Mouse (Mus musculus): ENCODE measurements at regions not wholly inside any gene's neighbourhood (a gene's known extent, or its start where the extent isn't known, plus 50 kb on each side); places are given as distances from the start of the nearest gene placed in this dataset.

DNA sequence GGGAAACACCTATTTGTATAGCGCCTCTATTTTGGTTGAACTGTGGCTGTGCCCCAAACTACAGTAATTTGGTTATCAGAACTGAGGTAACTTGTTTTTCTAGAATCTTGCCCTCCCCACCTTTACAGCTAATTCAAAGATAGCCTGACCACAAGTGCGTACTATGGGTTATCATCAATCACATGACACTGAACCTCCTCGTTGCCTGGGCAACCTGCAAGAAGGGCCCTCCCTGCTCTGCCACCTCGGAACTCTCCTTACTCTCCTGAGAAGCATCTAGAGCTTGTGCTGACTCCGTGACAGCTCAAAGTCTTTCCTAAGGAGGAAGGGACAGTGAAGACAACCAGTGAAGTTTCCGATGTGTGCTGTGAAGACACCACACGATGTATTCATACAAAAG is 72.2 kb upstream of the Mark1 start:
- Histone ChIP-seq H3K36me3 (ENCODE audit: control insufficient read depth, insufficient read depth, low read length) (no peaks in the 10 kb centered on the region), H3K27ac (ENCODE audit: low read depth, low read length) (no peak overlapping the region)
- WGBS, result 53% methylated on average over 7 of the region's 7 CpGs

DNA sequence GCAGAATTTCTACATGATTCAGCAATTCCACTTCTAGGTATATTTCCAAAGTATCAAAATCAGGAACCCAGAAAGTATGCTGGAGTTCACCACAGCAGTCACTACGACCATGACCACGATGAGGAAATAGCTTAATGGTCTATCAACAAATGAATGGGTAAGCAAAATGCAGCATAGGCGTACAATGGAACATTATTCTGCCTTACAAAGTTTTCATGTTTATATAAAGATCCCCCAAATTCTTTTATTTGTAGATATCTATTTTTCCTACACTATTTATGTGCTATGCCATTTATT is 71.4 kb upstream of the Mark1 start:
- Histone ChIP-seq H3K27me3 (ENCODE audit: control insufficient read depth, insufficient read depth, low read length) (no peaks in the 10 kb centered on the region), H3K9me3 (ENCODE audit: control insufficient read depth, low read length) (no peaks in the 10 kb centered on the region), H3K27ac (ENCODE audit: low read depth, low read length) (no peak overlapping the region), H3K4me2 (ENCODE audit: low read depth, low read length) (no peak overlapping the region), H3K36me3 (ENCODE audit: control insufficient read depth, insufficient read depth, low read length) (no peaks in the 10 kb centered on the region), H3K4me3 (ENCODE audit: low read depth, low read length) (no peak overlapping the region), H3K9ac (replicated peaks; ENCODE audit: low read depth, low read length) (no peak overlapping the region), H3K4me1 (ENCODE audit: control insufficient read depth, insufficient read depth, low read length) (no peaks in the 10 kb centered on the region)
- ATAC-seq (ENCODE audit: low read depth), result no peak
- 72% methylated on average over 3 of the region's 3 CpGs for WGBS

More for the DNA sequence above, 72.2 kb upstream of the Mark1 start:
- Histone ChIP-seq H3K4me1 (ENCODE audit: control insufficient read depth, insufficient read depth, low read length) (no peaks in the 10 kb centered on the region), H3K9me3 (ENCODE audit: control insufficient read depth, low read length) (no peaks in the 10 kb centered on the region), H3K27me3 (ENCODE audit: control insufficient read depth, insufficient read depth, low read length) (no peaks in the 10 kb centered on the region), H3K9ac (replicated peaks; ENCODE audit: low read depth, low read length) (no peak overlapping the region), H3K4me3 (ENCODE audit: low read depth, low read length) (no peak overlapping the region), H3K4me2 (ENCODE audit: low read depth, low read length) (no peak overlapping the region)
- ATAC-seq (ENCODE audit: low read depth), result no peak

DNA sequence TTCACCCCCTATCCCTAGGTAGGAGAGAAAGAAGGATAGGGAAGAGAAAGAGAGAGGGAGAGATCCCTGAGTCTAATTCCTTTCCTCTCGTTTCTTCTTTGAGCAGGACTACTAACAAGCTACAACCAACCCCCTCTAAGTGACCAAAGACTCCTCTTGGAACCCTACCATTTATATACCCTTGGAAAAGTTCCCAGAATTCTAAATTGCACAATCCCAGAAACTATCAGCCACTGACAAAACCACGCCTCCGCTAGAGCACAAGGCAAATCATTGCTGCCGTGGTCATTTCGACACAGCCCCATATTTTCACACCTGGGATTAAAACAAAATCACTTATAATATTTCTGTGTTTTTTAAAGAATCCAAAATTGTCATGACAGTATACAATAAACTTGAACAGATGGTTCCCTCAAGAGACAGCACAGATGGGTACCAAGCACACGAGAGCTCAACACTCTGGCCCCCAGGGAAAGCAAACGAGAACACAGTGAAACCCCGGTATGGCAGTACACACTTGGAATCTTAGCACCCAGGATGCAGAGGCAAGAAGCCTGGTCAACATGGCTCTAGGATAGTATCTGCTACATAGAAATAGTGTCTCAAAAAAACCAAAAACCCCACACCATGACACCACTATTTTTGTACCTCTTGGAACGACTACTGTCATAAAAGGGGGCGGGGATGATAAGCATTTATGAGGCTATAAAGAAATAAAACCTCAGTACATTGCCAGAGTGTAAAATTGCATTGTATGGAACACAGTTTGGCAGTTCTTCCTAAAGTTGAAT is 70.9 kb upstream of the Mark1 start:
- 46% methylated on average over 10 of the region's 10 CpGs for WGBS
- Histone ChIP-seq H3K9ac (replicated peaks; ENCODE audit: low read depth, low read length) (no peak overlapping the region), H3K4me2 (ENCODE audit: low read depth, low read length) (no peak overlapping the region), H3K27me3 (ENCODE audit: control insufficient read depth, insufficient read depth, low read length) (no peaks in the 10 kb centered on the region), H3K27ac (ENCODE audit: low read depth, low read length) (no peak overlapping the region), H3K9me3 (ENCODE audit: control insufficient read depth, low read length) (no peaks in the 10 kb centered on the region), H3K36me3 (ENCODE audit: control insufficient read depth, insufficient read depth, low read length) (no peaks in the 10 kb centered on the region), H3K4me1 (ENCODE audit: control insufficient read depth, insufficient read depth, low read length) (no peaks in the 10 kb centered on the region), H3K4me3 (ENCODE audit: low read depth, low read length) (no peak overlapping the region)
- ATAC-seq (ENCODE audit: low read depth), result no peak

DNA sequence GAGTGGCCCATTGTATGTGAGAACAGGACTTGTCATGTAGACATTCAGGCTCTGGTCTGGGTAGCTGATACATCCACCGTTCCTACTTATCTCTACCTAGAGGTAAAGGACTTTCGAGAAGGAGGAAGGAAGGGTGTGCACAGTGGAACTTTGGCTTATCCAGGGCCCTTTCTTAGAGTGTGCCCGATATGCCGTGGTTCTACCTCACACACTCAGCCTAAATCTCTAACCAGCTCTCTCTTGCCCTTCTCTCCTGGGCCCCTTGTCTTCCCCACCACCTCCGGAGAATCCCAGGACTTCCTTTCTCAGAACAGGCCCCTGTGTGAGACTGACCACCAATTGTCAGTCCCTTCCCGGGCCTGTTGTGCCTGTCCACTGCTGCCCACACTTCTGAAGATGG is 68.8 kb upstream of the Mark1 start:
- no peaks in the 10 kb centered on the region for H3K27me3 ChIP-seq (ENCODE audit: control insufficient read depth, insufficient read depth, low read length)

DNA sequence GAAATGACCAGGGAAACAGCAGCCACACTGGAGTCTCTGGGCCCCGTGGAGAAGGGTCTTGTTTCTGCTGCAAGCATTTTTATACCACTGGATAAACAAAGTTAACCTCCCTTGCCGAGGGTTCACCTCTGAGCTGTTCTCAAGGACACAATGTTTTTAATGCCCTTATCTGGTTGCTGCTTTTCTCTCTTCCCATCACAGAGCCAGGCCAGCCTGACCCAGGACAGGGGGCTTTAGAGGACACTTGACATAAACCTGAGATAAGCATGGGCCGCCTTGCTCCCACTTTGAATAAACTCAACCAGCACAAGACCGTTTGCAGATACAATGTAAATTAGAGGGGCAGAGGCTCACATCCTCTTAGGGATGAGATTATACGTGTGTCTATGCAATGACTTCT is 68.3 kb upstream of the Mark1 start:
- Histone ChIP-seq H3K27ac (ENCODE audit: low read depth, low read length) (no peak overlapping the region), H3K9ac (replicated peaks; ENCODE audit: low read depth, low read length) (no peak overlapping the region), H3K4me3 (ENCODE audit: low read depth, low read length) (no peak overlapping the region), H3K9me3 (ENCODE audit: control insufficient read depth, low read length) (no peaks in the 10 kb centered on the region), H3K36me3 (ENCODE audit: control insufficient read depth, insufficient read depth, low read length) (no peaks in the 10 kb centered on the region), H3K27me3 (ENCODE audit: control insufficient read depth, insufficient read depth, low read length) (no peaks in the 10 kb centered on the region), H3K4me1 (ENCODE audit: control insufficient read depth, insufficient read depth, low read length) (no peaks in the 10 kb centered on the region), H3K4me2 (ENCODE audit: low read depth, low read length) (no peak overlapping the region)
- 74% methylated on average over 5 of the region's 5 CpGs for WGBS
- ATAC-seq (ENCODE audit: low read depth), result no peak

More for the DNA sequence above, 68.8 kb upstream of the Mark1 start:
- H3K4me1 ChIP-seq (ENCODE audit: control insufficient read depth, insufficient read depth, low read length), result no peaks in the 10 kb centered on the region
- no peak overlapping the region for H3K9ac ChIP-seq (replicated peaks; ENCODE audit: low read depth, low read length)
- H3K4me2 ChIP-seq (ENCODE audit: low read depth, low read length), result no peak overlapping the region
- 84% methylated on average over 6 of the region's 6 CpGs for WGBS
- ATAC-seq (ENCODE audit: low read depth), result no peak
- no peaks in the 10 kb centered on the region for H3K9me3 ChIP-seq (ENCODE audit: control insufficient read depth, low read length)
- H3K4me3 ChIP-seq (ENCODE audit: low read depth, low read length), result no peak overlapping the region
- H3K27ac ChIP-seq (ENCODE audit: low read depth, low read length), result no peak overlapping the region
- H3K36me3 ChIP-seq (ENCODE audit: control insufficient read depth, insufficient read depth, low read length), result no peaks in the 10 kb centered on the region

DNA sequence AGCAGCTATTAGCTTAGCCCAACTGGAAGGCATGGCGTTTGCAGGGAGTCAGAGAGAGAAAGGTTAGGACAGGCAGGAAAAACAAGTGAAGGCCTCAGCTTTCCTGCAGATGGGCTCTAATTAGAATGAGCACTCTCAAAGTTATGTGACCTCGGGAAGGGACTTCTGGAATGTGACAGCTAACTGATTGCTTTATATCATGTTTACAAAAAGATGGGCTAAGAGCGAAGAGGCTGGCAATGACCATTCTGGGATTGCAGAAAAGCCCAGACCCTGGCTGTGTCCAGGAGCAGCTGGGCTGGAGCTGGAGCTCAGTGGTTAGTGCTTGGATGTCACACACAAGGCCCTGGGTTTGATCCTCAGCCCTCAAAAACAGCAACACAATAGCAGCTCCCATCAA is 65.7 kb upstream of the Mark1 start:
- H3K27ac ChIP-seq (ENCODE audit: low read depth, low read length), result no peak overlapping the region
- WGBS, result 58% methylated on average over 3 of the region's 3 CpGs
- no peak for ATAC-seq (ENCODE audit: low read depth)
- no peaks in the 10 kb centered on the region for H3K4me1 ChIP-seq (ENCODE audit: control insufficient read depth, insufficient read depth, low read length)
- H3K36me3 ChIP-seq (ENCODE audit: control insufficient read depth, insufficient read depth, low read length), result no peaks in the 10 kb centered on the region
- H3K9ac ChIP-seq (replicated peaks; ENCODE audit: low read depth, low read length), result no peak overlapping the region
- H3K27me3 ChIP-seq (ENCODE audit: control insufficient read depth, insufficient read depth, low read length), result no peaks in the 10 kb centered on the region
- no peak overlapping the region for H3K4me2 ChIP-seq (ENCODE audit: low read depth, low read length)
- H3K4me3 ChIP-seq (ENCODE audit: low read depth, low read length), result no peak overlapping the region
- no peaks in the 10 kb centered on the region for H3K9me3 ChIP-seq (ENCODE audit: control insufficient read depth, low read length)

DNA sequence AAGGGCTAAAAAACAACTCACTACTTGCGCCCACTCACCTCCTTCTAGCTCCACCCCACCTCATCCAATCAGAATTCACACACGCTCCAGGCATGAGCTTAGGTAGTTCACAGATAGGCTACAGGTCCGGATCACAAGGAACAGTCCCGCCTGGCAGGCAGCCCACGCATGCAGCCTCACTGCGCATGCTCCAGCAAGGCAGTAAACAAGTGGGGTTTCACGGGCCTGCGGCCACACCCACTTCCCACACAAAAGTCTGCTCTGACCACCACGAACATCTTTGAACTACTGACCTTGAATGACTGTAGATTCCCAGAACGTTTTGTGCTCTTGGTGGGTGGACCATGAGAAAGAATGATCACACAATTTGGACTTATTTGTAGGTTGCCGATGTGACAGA is 62.7 kb upstream of the Mark1 start:
- no peak overlapping the region for H3K4me2 ChIP-seq (ENCODE audit: low read depth, low read length)
- ATAC-seq (ENCODE audit: low read depth), result no peak
- H3K36me3 ChIP-seq (ENCODE audit: control insufficient read depth, insufficient read depth, low read length), result no peaks in the 10 kb centered on the region
- H3K27ac ChIP-seq (ENCODE audit: low read depth, low read length), result no peak overlapping the region
- H3K9ac ChIP-seq (replicated peaks; ENCODE audit: low read depth, low read length), result no peak overlapping the region
- no peaks in the 10 kb centered on the region for H3K9me3 ChIP-seq (ENCODE audit: control insufficient read depth, low read length)
- no peaks in the 10 kb centered on the region for H3K4me1 ChIP-seq (ENCODE audit: control insufficient read depth, insufficient read depth, low read length)
- 78% methylated on average over 11 of the region's 11 CpGs for WGBS
- no peaks in the 10 kb centered on the region for H3K27me3 ChIP-seq (ENCODE audit: control insufficient read depth, insufficient read depth, low read length)
- H3K4me3 ChIP-seq (ENCODE audit: low read depth, low read length), result no peak overlapping the region

DNA sequence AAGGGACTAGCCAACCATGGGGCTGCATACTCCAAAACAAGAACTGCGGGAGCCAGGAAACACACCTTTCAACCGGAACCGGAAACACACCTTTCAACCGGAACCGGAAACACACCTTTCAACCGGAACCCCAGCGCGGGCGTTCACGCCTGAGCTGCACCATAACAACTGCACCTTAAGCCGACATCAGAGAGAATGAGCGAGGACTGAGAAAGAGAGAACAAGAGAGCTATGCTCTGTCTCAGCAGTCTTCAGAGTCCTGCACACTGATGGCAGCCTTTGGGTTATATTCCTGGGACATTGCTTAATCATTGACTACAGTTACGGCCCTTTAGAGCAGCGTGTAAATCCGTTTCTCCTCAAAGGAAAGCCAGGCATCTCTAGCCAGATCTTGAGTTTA is 58.1 kb upstream of the Mark1 start:
- no peak for ATAC-seq (ENCODE audit: low read depth)

DNA sequence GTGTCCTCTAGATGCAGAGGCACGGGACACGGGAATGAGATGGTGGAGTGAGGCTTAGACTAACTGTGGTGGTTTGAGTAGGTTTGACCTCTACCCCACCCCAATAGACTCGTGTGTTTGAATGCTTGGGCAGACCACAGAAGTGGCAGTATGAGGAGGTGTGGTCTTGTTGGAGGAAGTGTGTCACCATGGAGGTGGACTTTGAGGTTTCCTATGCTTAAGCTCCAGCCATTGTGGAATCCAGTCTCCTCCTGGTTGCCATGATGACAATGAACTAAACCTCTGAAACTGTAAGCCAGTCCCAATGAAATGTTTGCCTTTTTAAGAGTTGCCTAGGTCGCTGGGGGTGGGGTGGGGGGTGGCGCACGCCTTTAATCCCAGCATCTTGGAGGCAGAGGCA is 53.3 kb upstream of the Mark1 start:
- H3K9me3 ChIP-seq (ENCODE audit: control insufficient read depth, low read length), result no peaks in the 10 kb centered on the region
- H3K4me2 ChIP-seq (ENCODE audit: low read depth, low read length), result no peak overlapping the region
- no peak for ATAC-seq (ENCODE audit: low read depth)
- no peak overlapping the region for H3K27ac ChIP-seq (ENCODE audit: low read depth, low read length)
- no peaks in the 10 kb centered on the region for H3K36me3 ChIP-seq (ENCODE audit: control insufficient read depth, insufficient read depth, low read length)
- H3K27me3 ChIP-seq (ENCODE audit: control insufficient read depth, insufficient read depth, low read length), result no peaks in the 10 kb centered on the region
- no peak overlapping the region for H3K4me3 ChIP-seq (ENCODE audit: low read depth, low read length)
- WGBS, result 86% methylated on average over 6 of the region's 6 CpGs
- H3K9ac ChIP-seq (replicated peaks; ENCODE audit: low read depth, low read length), result no peak overlapping the region
- no peaks in the 10 kb centered on the region for H3K4me1 ChIP-seq (ENCODE audit: control insufficient read depth, insufficient read depth, low read length)

More for the DNA sequence above, 58.1 kb upstream of the Mark1 start:
- H3K9me3 ChIP-seq (ENCODE audit: control insufficient read depth, low read length), result no peaks in the 10 kb centered on the region
- no peak overlapping the region for H3K4me3 ChIP-seq (ENCODE audit: low read depth, low read length)
- H3K36me3 ChIP-seq (ENCODE audit: control insufficient read depth, insufficient read depth, low read length), result no peaks in the 10 kb centered on the region
- H3K4me2 ChIP-seq (ENCODE audit: low read depth, low read length), result no peak overlapping the region
- no peaks in the 10 kb centered on the region for H3K27me3 ChIP-seq (ENCODE audit: control insufficient read depth, insufficient read depth, low read length)
- H3K27ac ChIP-seq (ENCODE audit: low read depth, low read length), result no peak overlapping the region
- 83% methylated on average over 15 of the region's 15 CpGs for WGBS
- no peaks in the 10 kb centered on the region for H3K4me1 ChIP-seq (ENCODE audit: control insufficient read depth, insufficient read depth, low read length)
- no peak overlapping the region for H3K9ac ChIP-seq (replicated peaks; ENCODE audit: low read depth, low read length)

Data from neural tube, embryonic 14.5 days (tissue).